7 mouse cellular contexts compared by ENCODE assay signal in the genomic region with DNA sequence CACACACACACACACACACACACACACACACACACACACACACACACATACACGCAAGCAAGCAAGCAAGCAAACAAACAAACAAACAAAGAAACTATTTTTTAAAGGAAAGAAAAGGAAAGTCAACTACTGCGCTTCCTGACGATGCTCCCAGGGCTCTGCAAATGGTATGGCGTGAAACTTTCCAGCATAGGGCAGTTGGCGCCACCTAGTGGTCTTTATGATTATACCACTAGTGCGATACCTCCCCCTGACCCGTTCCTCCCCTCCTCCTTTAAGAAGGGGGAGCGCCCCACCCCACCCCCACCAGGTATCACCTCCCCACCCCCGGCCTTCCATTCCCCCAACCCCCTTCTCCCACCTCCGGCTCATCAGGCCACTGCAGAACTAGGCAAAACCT. TPM values are rescaled to one million over a fixed set of nuclear protein-coding genes. Genes with fewer than 3 reads are reported as not detected.
DNase-seq lines count a peak whose midpoint lies in the region; TF ChIP-seq lines count a peak whose summit lies in the region.

No protein-coding gene starts in this region.

- peaks cover 22% of the 10 kb centered on the region for H3K4me1 ChIP-seq in E14TG2a.4 (replicated peaks; ENCODE audit: low read depth, low read length)

- H3K36me3 ChIP-seq in C2C12 (ENCODE audit: control insufficient read depth, insufficient read depth) (no peaks in the 10 kb centered on the region), E14TG2a.4 (ENCODE audit: insufficient read depth, low read length) (no peaks in the 10 kb centered on the region)

- H3ac ChIP-seq in C2C12 (ENCODE audit: control insufficient read depth, insufficient read length, low read depth), result no peak overlapping the region

- no peaks in the 10 kb centered on the region for H3K9me3 ChIP-seq in E14TG2a.4 (ENCODE audit: low read length)

- H3K79me2 ChIP-seq in C2C12 (ENCODE audit: control insufficient read depth, insufficient read depth), result no peaks in the 10 kb centered on the region

- TF ChIP-seq CTCF in C2C12 (IDR thresholded peaks at IDR 0.05; ENCODE audit: control insufficient read depth, insufficient read depth, insufficient read length) (peak; percentile 34), E14TG2a.4 (conservative IDR thresholded peaks at IDR 0.05; ENCODE audit: low read length) (peak; percentile 25; the same call in 1 of the 2 replicates)

- no peaks in the 10 kb centered on the region for H3K27me3 ChIP-seq in C2C12 (ENCODE audit: control insufficient read depth, insufficient read depth, insufficient read length)
- H3K27me3 ChIP-seq in E14TG2a.4 (ENCODE audit: insufficient read depth, low read length), result peaks cover 30% of the 10 kb centered on the region

- peak; percentile 59 for DNase-seq in cerebellum, adult 8-10 months
- DNase-seq in forelimb bud, embryonic 11.5 days (ENCODE audit: low read depth, low spot score), result peak; percentile 78
- peak; percentile 56 for DNase-seq in kidney, adult 9 months
- DNase-seq in lung, postnatal 25 days (ENCODE audit: low spot score), result peak; percentile 49
- DNase-seq in retina, postnatal 7 days (ENCODE audit: low read depth, low spot score), result peak; percentile 57

- no peaks in the 10 kb centered on the region for H3K79me3 ChIP-seq in C2C12 (ENCODE audit: low read depth)

- H3K4me3 ChIP-seq in C2C12 (ENCODE audit: insufficient read depth, poor library complexity, severe bottlenecking) (no peak overlapping the region), E14TG2a.4 (replicated peaks; ENCODE audit: low read length) (no peak overlapping the region)

TF ChIP-seq in C2C12, 6 proteins besides CTCF, POLR2A, EP300 and RAD21:
- TF ChIP-seq MAX (IDR thresholded peaks at IDR 0.05) (no peak), MYOG (IDR thresholded peaks at IDR 0.05; ENCODE audit: control insufficient read depth, extremely low read depth, insufficient read length) (no peak), USF1 (IDR thresholded peaks at IDR 0.05; ENCODE audit: low read depth) (no peak), MYOD1 (IDR thresholded peaks at IDR 0.05; ENCODE audit: control insufficient read depth, insufficient read length, low read depth) (no peak), FOSL1 (IDR thresholded peaks at IDR 0.05; ENCODE audit: insufficient read depth, low read length, poor library complexity, severe bottlenecking) (no peak), CEBPB (IDR thresholded peaks at IDR 0.05; ENCODE audit: low read depth) (no peak)

RNA-seq across cellular contexts. Expression of a gene that starts 9.4 kb away (rescaled TPM):
- 319 TPM for polyA plus RNA-seq in C2C12 (2012; fragmentation: generic; extraction: Trizol)
